Mouse (Mus musculus) B cell, adult 2 months (primary cell): ENCODE data around the gene Spdl1.
A peak's percentile ranks its signal among the peaks of the same experiment; 100 is the strongest.
"Not testable (repeated sequence)": the region's sequence is repeated elsewhere in the genome, so short reads cannot be mapped to it uniquely, and the experiment has no call there.

ENCODE experiments used
- DNase-seq, 2 experiments: peaks; one replicate each; pipeline ENCODE4 v3.0.0; 2022

Gene Spdl1

GRCm38 (mm10) chr11:34798066-34798465, 35.4 kb downstream of the Spdl1 start:
- DNase-seq, result not testable (repeated sequence)

- DNase-seq, result peak; percentile 82 to 85
Observed at GRCm38 (mm10) chr11:34796097-34796496, 37.3 kb downstream of the Spdl1 start.

- peak; percentile 45 to 46 for DNase-seq
Observed at GRCm38 (mm10) chr11:34791872-34792271, 41.6 kb downstream of the Spdl1 start.

- peak; percentile 34 to 41 for DNase-seq
Observed at GRCm38 (mm10) chr11:34784864-34785263, 48.6 kb downstream of the Spdl1 start.

GRCm38 (mm10) chr11:34783587-34784043, 49.8 kb downstream of the Spdl1 start, which contains the start of gene Dock2:
Gene Dock2 (minus strand): TSS chr11:34783892.
- peak; percentile 85 to 86 for DNase-seq

GRCm38 (mm10) chr11:34782516-34783430, 50.7 kb downstream of the Spdl1 start:
- DNase-seq, result peak; percentile 93 to 96

- DNase-seq, result no peak
Observed at GRCm38 (mm10) chr11:34780786-34781185, 52.7 kb downstream of the Spdl1 start.

- DNase-seq, result no peak
Observed at GRCm38 (mm10) chr11:34779966-34780365, 53.5 kb downstream of the Spdl1 start.

GRCm38 (mm10) chr11:34778351-34778750, 55.1 kb downstream of the Spdl1 start:
- peak; percentile 31 to 46 for DNase-seq

- no peak for DNase-seq
Observed at GRCm38 (mm10) chr11:34777529-34777928, 55.9 kb downstream of the Spdl1 start.

GRCm38 (mm10) chr11:34776054-34776453, 57.4 kb downstream of the Spdl1 start:
- DNase-seq, result no peak

GRCm38 (mm10) chr11:34774636-34775035, 58.8 kb downstream of the Spdl1 start:
- peak; percentile 45 to 49 for DNase-seq

GRCm38 (mm10) chr11:34773304-34773895, 60.0 kb downstream of the Spdl1 start:
- DNase-seq, result peak; percentile 43 to 47

- DNase-seq, result peak; percentile 71 to 73
Observed at GRCm38 (mm10) chr11:34771221-34771986, 62.0 kb downstream of the Spdl1 start.

- peak; percentile 57 to 62 for DNase-seq
Observed at GRCm38 (mm10) chr11:34770666-34771065, 62.8 kb downstream of the Spdl1 start.

- DNase-seq, result no peak
Observed at GRCm38 (mm10) chr11:34769946-34770345, 63.5 kb downstream of the Spdl1 start.

- no peak for DNase-seq
Observed at GRCm38 (mm10) chr11:34769396-34769795, 64.0 kb downstream of the Spdl1 start.

GRCm38 (mm10) chr11:34763739-34764361, 69.6 kb downstream of the Spdl1 start:
- DNase-seq, result no peak

GRCm38 (mm10) chr11:34762570-34763127, 70.8 kb downstream of the Spdl1 start:
- no peak for DNase-seq

GRCm38 (mm10) chr11:34762125-34762524, 71.3 kb downstream of the Spdl1 start:
- DNase-seq, result no peak

- no peak for DNase-seq
Observed at GRCm38 (mm10) chr11:34759582-34759981, 73.9 kb downstream of the Spdl1 start.
